Mouse (Mus musculus) lung, postnatal 0 days (tissue): ENCODE measurements at regions not wholly inside any gene's neighbourhood (a gene's known extent, or its start where the extent isn't known, plus 50 kb on each side); places are given as distances from the start of the nearest gene placed in this dataset.

Source experiments
- ATAC-seq: fragments of 200-750 bp; cut with Nextera tagmentation; 2 replicates; pipeline ENCODE4 v1.8.0; 2017; ENCODE audit warnings: moderate library complexity
- DNase-seq: peaks from one replicate; pipeline ENCODE4 v3.0.0-alpha.2; 2016; ENCODE audit warnings: low spot score
- H3K27ac ChIP-seq: fragments of 300-500 bp; sonication (generic); 2 replicates; pipeline ENCODE4 v1.5.1; 2014; ENCODE audit warnings: antibody characterized with exemption, mild to moderate bottlenecking, low read length, mixed read lengths
- H3K27me3 ChIP-seq: fragments of 300-500 bp; sonication (generic); replicated peaks from 2 replicates; pipeline ENCODE4 v1.6.1; 2014; ENCODE audit warnings: low read length, mixed read lengths; ENCODE audit not compliant: insufficient read depth
- H3K36me3 ChIP-seq: fragments of 300-500 bp; sonication (generic); 2 replicates; pipeline ENCODE4 v1.6.1; 2014; ENCODE audit warnings: low read length, mixed read lengths; ENCODE audit not compliant: insufficient read depth
- H3K4me1 ChIP-seq: fragments of 300-500 bp; sonication (generic); 2 replicates; pipeline ENCODE4 v1.6.1; 2014; ENCODE audit warnings: antibody characterized with exemption, low read depth, low read length, mixed read lengths; ENCODE audit not compliant: insufficient read depth
- H3K4me2 ChIP-seq: fragments of 300-500 bp; sonication (generic); replicated peaks from 2 replicates; pipeline ENCODE4 v1.6.1; 2014; ENCODE audit warnings: low read depth, mild to moderate bottlenecking, low read length, moderate library complexity, mixed read lengths
- H3K4me3 ChIP-seq: fragments of 300-500 bp; sonication (generic); 2 replicates; pipeline ENCODE4 v1.5.1; 2014; ENCODE audit warnings: low read depth, low read length
- H3K9ac ChIP-seq: fragments of 300-500 bp; sonication (generic); replicated peaks from 2 replicates; pipeline ENCODE4 v1.6.1; 2014; ENCODE audit warnings: low read depth, mild to moderate bottlenecking
- H3K9me3 ChIP-seq: fragments of 300-500 bp; sonication (generic); 2 replicates; pipeline ENCODE4 v1.6.1; 2016; ENCODE audit warnings: low read length, mixed read lengths
- CTCF ChIP-seq: IDR thresholded peaks from 2 replicates; pipeline ENCODE4 v1.5.1; 2016; ENCODE audit warnings: antibody characterized with exemption, mild to moderate bottlenecking
- EP300 ChIP-seq: IDR thresholded peaks from 2 replicates; pipeline ENCODE4 v1.6.1; 2016; ENCODE audit warnings: antibody characterized with exemption, mild to moderate bottlenecking, control low read depth
- WGBS: fragments of 180-500 bp; shearing (Covaris S2); extraction: QIAGEN DNeasy Blood & Tissue Kit; methylation state at CpG from one replicate; pipeline ENCODE4 v1.1.7; 2014; 5-methylcytosine and 5-hydroxymethylcytosine counted together

DNA sequence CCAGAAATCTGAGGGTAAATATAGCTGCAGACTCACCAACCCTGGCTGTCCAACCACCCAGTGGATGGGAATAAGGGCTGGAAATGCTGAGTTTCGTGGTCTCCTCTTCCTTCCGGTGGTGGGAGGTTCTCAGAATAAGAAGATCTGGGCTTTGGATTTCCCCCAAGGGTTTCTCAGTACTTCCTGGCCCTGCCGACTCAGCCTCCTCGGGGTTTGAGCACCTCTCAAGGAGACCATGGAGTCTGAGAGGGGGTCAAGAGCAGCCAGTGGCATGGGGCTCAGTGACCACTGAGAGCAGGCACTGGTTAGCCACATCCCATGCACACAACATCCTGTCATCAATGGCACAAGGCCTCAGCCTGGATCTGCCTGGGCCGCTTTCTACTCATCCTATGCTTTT lies 216.4 kb downstream of the Cdc5l start:
- no peak overlapping the region for H3K9ac ChIP-seq
- TF ChIP-seq CTCF (no peak), EP300 (no peak)
- no peaks in the 10 kb centered on the region for H3K27me3 ChIP-seq
- 83% methylated on average over 5 of the region's 5 CpGs for WGBS
- no peaks in the 10 kb centered on the region for H3K36me3 ChIP-seq
- no peaks in the 10 kb centered on the region for H3K9me3 ChIP-seq
- H3K4me2 ChIP-seq = no peak overlapping the region
- H3K27ac ChIP-seq = no peak overlapping the region
- ATAC-seq = no peak
- no peak for DNase-seq
- no peak overlapping the region for H3K4me3 ChIP-seq
- H3K4me1 ChIP-seq = no peaks in the 10 kb centered on the region

DNA sequence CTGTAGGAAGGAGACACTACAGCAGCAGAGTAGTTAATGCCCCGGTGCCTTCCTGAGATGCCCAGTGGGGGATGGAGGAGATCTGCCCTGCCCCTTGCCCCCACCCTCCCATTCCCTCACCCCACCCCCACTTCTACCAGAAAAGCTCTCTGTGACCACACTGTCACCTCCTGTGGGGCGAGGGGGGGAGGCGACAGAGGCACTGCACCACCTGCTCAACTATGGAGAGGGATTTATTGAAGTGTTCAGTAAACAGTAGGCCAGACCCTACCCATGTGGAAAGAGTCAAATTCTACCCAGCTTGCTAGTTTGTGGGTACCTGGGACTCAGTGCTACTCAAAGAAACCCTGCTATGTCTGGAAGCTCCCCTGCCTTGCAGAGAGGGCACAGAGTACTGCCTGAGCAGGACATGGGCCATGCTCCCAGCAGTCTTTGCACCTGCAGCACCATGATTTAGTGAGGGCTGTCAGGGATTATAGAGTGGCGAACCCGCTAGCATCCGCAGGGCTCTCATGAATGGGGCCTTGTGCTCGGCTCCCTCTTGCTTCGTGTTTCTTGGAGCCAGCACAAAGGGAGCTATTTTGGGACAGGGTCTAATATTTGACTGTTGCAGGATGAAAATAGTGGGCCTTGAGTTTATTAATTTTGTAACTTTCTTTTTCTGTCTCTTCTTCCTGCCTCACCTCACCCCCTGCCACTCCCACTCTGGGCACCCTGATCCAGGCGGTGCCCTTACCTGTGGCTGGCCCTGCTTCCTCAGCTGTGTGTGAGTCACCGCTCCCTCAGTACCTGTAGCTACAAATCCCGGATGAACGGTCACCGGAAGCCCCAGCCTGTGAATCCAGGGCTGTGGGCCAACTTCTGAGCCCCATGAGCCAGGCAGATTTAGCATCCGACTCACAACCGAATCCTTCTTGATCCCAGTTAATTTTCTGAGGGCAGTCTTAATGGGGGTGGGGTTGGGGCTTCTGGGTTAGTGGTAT lies 218.2 kb downstream of the Cdc5l start:
- Histone ChIP-seq H3K27ac (no peak overlapping the region), H3K36me3 (no peaks in the 10 kb centered on the region), H3K4me1 (no peaks in the 10 kb centered on the region), H3K4me2 (no peak overlapping the region), H3K27me3 (no peaks in the 10 kb centered on the region), H3K4me3 (no peak overlapping the region), H3K9ac (no peak overlapping the region), H3K9me3 (no peaks in the 10 kb centered on the region)
- ATAC-seq (no peak), DNase-seq (no peak)
- no peak for TF ChIP-seq EP300
- TF ChIP-seq CTCF = no peak
- WGBS = 47% methylated on average over 15 of the region's 15 CpGs

DNA sequence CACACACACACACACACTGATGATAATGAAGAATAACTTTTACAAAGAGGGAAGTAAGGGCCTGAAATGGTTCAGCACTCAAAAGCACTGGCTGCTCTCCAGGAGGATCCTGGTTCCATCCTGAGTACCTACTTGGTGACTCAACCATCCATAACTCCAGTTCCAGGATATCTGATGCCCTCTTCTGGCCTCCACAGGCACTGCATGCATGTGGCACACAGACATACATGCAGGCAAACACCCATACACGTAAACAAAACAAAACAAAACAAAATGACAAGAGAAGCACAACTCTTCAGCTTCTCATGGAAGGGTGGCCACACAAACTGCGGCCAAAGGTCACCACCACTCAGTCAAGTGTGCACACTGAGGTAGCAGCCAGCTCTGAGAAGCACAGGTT lies 222.6 kb downstream of the Cdc5l start:
- no peaks in the 10 kb centered on the region for H3K4me1 ChIP-seq
- DNase-seq = no peak
- H3K27me3 ChIP-seq = no peaks in the 10 kb centered on the region
- no peaks in the 10 kb centered on the region for H3K36me3 ChIP-seq
- ATAC-seq = no peak
- H3K9ac ChIP-seq = no peak overlapping the region
- no peak overlapping the region for H3K4me3 ChIP-seq
- no peak overlapping the region for H3K4me2 ChIP-seq
- H3K27ac ChIP-seq = no peak overlapping the region
- TF ChIP-seq CTCF (peak; percentile 51), EP300 (no peak)
- 84% methylated on average over 2 of the region's 2 CpGs for WGBS
- no peaks in the 10 kb centered on the region for H3K9me3 ChIP-seq

DNA sequence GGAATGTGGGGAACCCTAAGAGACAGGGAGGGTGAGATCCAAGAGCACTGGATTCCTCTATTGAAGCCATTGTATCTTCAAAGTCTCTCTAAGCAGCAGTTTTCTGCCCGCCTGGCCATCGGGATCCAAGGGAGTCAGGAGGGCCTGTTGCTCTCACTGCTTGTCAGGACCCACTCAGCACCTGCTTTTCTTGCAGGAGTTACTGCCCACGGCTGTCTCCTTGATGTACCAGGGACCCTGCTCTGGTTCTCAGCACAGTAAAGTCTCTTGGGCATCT lies 224.2 kb downstream of the Cdc5l start:
- Histone ChIP-seq H3K4me1 (no peaks in the 10 kb centered on the region), H3K4me3 (no peak overlapping the region), H3K27me3 (no peaks in the 10 kb centered on the region), H3K4me2 (no peak overlapping the region), H3K36me3 (no peaks in the 10 kb centered on the region), H3K9me3 (no peaks in the 10 kb centered on the region), H3K27ac (no peak overlapping the region), H3K9ac (no peak overlapping the region)
- DNase-seq (no peak), ATAC-seq (no peak)
- 66% methylated on average over 3 of the region's 3 CpGs for WGBS
- no peak for TF ChIP-seq CTCF
- TF ChIP-seq EP300 = no peak

DNA sequence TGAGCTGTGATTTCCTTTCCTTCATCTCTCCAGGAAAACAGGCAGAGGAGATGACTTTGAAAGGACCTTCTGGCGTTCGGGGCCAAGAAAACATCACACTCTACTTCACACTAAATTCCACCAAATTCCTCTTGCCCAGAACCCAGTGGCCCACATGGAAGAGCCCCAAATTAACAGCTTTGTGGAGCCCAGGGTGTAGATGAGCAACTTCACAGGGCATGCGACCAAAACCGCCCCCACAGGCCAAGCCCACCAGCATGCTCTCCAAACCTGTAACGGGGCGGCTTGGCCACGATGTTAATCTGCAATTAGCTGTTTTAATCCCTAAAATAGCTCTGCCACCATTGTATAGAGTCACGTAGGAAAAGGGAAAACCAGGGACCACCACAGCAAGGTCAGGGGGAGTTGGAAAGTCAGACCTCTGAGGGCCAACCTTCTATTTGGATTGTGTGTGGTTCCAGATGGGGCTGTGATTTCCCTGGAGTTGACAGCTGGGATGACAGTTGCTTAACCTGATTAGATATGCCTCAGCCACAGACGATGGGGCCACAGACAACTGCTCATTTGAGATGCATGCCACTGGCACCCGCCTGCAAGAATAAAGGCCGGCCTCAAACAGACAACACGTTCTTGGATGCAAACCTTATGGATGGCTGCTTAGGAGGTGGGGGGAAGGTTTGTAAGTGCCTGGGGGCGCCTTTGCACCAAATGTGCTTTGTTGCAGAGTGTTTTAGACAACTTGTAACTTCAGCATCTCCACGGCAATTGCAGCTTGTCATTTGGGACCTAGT lies 224.7 kb downstream of the Cdc5l start:
- WGBS = 65% methylated on average over 14 of the region's 14 CpGs
- ATAC-seq = no peak
- Histone ChIP-seq H3K27ac (no peak overlapping the region), H3K4me3 (no peak overlapping the region), H3K4me2 (no peak overlapping the region), H3K9ac (no peak overlapping the region), H3K27me3 (no peaks in the 10 kb centered on the region), H3K9me3 (no peaks in the 10 kb centered on the region), H3K4me1 (no peaks in the 10 kb centered on the region), H3K36me3 (no peaks in the 10 kb centered on the region)
- TF ChIP-seq CTCF (no peak), EP300 (no peak)
- DNase-seq = no peak

DNA sequence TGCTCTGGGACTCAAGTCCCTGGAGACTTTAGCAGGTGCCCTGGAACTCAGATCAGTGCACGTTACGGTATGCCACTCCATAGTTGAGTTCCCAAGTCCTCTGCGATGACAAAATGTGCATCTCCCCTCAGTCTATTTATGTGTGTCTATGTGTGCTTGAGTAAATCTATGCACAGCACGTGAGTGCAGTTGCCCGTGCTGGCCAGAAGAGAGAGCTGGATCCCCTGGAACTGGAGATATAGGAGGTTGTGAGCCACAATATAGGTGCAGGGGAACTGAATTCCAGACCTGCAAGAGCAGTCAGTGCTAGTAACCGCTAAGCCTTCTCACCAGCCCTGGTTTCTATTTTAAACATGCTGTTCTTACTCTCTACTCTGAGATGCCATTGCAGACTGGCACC lies 237.8 kb downstream of the Cdc5l start:
- Histone ChIP-seq H3K27me3 (no peaks in the 10 kb centered on the region), H3K4me3 (no peak overlapping the region), H3K9me3 (no peaks in the 10 kb centered on the region), H3K27ac (no peak overlapping the region), H3K9ac (no peak overlapping the region), H3K4me2 (no peak overlapping the region), H3K4me1 (no peaks in the 10 kb centered on the region), H3K36me3 (no peaks in the 10 kb centered on the region)
- ATAC-seq (no peak), DNase-seq (no peak)
- 93% methylated on average over 6 of the region's 6 CpGs for WGBS
- no peak for TF ChIP-seq EP300
- no peak for TF ChIP-seq CTCF
